Mouse (Mus musculus) kidney, postnatal 4 days (tissue): ENCODE measurements around the gene Banp.

Experiments used
- DNase-seq, 2 experiments: peaks; one replicate each; pipeline ENCODE4 v3.0.0; 2021; ENCODE audit warnings: mixed read lengths in 2 of 2

The Banp gene

DNA sequence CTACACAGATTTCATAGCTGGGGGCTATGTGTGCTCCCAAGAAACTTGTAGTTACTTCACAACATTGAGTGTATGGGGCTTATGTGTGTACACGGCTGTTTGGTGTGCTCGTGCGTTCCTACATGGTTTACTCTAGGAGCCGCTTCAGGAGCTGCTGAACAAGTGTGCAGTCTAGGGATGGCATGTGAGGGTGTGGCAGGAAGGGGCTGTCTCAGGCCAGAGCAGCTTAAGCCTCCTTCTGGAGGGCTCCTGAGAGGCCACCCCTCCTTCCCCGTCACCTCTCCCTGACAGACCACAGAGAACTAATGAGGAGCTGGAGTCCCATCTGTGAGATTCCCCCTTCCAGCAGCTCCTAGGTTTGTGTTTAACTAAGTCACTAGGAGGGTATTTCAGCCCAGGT lies 38.3 kb downstream of the Banp start:
- no peak for DNase-seq

DNA sequence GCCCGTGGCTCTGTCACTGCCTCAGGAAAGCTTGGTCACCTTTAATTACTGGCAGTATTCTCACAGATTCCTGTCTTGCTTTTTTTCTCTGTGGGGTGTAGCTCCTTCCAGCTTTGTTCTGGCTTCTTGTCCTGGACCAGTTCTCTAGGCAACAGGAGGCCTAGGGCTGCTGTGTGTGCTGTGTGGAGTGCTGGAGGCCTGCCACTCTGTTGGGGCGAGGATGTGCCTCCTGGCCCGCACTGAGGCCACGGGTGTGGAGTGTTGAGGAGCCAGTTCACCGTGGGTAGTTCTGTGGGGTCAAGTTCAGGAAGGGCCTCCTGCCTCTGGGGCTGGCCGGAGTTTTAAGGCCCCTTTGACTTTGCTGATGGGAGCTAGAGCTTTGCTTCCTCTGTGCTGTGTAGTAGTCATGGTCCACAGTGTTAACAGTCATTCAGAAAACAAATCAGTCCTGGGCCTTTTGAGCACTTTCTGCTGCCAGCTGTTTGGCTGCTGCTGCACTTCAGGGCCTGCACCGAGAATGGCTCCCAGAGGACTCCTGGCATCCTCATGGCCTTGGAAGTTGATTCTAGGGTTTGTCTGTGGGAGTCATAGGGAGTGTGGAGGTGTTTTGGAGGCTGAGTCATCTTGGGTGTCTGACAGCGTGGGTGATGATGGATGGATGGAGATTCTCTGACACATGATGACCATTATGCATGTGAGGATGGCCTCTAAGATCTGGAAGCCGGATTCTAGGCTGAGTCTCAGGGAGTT lies 41.1 kb downstream of the Banp start:
- no peak for DNase-seq

DNA sequence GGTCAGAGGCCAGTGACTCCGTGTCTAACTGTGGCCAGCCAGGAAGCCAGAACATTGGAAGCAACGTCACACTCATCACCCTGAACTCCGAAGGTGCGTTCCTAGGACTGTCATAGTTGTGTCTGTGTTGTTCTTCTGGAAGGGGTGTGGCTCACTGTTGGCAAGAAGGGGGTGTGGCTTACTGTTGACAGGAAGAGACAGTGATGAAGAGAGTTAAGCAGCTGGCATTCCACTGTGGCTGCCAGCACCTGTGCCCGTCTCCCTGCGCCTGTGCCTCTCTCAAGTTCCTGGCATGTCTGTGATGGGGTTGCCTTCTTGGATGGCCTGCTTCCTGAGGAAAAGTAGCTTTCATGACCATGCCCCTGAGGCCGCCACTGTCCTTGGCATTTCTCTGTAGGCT lies 42.1 kb downstream of the Banp start:
- DNase-seq: no peak

DNA sequence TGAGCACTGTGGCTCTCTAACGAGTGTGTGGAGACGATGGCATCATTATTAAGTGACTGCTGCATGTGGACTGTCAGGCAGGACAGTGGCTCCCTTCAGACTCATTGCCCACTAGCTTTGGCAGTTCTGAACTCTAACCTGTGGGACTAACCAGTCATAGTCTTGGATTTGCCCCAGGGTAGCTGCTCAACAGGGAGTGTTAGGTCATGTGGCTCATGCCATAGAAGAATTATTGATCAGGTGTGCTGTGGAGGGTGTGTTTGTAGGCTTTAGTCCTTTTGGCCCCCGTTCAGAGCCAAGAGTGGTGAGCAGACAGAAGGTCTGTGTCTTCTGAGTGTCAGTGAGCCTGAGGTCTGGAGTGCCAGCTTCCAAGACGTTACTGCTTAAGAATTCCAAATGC lies 43.4 kb downstream of the Banp start:
- no peak for DNase-seq

DNA sequence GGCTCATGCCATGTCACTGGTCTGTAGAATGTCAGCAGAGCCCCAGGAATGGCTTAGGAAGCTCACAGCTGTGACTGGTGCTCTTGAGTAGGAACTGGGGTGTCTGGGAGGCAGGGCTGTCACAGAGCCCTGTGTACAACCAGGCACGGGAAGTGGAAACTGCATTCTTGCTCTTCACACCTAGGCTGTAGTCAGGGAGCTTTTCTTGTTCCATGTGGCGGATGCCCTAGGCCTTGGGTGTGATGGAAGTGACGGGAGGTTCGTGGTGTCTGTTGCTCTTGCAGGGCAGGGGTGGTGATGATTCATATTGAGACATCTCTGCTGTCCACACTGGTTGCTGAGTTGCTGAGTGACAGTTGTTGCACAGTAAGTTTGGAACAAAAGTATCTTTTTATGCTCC lies 45.6 kb downstream of the Banp start:
- DNase-seq: no peak

DNA sequence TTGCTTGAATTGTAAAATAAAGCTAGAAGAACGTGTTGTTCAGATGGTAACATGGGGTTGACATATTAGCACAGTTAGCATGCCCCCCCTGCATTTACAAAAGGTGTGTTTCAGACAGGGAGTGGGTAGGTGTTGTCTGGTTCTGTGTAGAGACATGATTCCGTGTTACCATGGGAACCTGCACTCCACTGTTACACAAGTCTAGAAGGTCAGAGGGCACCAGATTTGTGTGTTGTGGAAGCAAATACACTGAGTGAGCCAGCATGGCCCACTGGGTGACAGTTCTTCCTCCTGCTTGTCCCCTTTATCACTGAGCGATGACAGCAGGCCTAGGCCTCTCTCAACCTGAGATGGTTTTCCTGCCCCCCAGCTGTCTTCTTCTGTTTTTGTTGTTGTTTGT lies 46.3 kb downstream of the Banp start:
- no peak for DNase-seq

DNA sequence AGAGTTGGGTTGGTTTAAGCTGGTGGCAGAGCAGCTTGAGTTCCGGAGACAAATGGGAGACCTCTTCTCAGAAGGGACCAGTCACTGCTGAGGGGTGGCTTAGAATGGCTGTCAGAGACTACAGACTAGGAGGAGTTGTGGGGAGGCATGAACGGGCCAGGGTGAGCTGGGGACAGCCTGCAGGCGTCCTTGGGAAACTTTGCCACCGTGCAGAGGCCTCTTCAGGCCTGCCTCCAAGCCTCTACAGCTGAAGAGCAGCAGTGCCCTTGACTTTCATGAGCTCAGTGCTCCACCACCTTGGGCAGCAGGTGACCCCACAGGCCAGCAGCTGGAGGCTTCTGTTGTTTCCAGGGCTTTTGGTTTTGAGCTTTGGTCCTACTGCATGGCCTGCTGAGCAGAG lies 49.1 kb downstream of the Banp start:
- no peak for DNase-seq

DNA sequence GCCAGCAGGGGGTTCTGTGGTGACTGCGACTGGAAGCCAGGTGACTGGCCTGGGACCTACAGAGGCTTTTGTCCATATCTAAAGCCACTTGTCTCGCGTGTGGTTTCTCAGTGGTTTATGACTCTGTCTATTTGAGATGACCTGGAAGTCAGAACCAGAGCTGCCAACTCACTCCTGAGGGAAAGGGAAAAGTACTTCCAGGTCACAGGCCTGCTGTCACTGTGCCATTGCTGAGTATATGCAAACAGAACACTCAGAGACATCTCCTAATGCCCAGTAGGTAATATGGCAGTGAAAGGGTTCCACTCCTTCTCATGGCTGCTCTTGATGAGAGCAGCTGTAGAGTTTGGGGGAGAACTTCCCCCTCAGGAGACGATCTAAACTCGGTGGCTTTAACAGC lies 49.7 kb downstream of the Banp start:
- no peak for DNase-seq

DNA sequence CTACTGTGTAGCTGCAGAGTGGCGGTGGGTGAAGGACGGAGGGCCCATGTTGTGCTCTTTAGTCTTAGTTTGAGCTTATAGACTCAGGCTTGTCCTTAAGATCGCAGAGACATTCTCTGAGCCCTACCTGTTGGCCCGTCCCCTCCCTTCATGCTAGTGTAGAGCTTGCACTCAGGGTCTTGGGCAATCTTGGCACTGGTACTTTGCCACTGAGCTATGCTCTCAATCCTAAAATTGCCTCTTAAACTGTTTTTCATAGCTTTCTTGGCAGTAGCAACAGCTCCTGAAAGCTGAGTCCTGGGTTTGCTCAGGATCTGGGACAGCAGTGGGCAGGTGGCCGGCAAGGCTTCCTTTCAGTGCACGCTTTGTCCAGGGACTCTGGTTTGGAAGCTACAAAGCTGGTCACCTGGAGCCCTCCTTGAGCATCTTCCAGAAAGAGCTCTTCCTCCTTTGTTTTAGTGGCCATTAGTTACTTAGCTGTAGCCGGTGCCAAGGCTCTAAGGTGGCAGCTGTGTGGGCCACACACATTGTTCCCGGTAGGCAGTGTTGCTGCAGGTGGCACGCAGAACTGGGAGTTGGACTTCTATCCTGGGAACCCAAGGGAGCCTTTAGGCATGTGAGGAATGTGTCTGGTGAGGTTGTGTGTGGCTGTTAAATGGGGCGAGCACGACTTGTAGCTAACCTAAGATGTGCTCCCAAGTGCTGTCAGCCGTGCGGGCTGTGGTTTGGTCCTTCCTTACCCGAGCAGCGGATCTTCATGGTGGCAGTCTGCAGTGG lies 52.0 kb downstream of the Banp start:
- DNase-seq: no peak

DNA sequence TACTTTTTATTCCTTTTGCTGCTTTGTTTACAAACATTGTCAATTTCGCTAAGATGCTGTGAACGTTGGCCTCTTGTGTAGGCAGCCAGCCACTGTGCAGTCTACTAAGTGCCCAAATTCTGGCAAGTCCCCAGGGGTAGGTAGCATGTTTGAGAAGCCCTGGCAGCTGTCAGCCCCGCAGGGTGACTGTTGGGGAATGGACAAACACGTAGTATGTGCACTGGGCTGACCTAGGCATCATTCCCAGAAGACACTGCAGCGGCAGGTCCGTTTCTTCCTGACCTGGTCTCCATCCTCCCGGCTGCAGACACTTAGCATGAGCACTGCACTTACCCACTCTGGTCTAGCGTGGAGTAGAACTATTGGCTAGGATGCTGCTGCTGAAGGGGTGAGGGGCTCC lies 54.1 kb downstream of the Banp start:
- no peak for DNase-seq

DNA sequence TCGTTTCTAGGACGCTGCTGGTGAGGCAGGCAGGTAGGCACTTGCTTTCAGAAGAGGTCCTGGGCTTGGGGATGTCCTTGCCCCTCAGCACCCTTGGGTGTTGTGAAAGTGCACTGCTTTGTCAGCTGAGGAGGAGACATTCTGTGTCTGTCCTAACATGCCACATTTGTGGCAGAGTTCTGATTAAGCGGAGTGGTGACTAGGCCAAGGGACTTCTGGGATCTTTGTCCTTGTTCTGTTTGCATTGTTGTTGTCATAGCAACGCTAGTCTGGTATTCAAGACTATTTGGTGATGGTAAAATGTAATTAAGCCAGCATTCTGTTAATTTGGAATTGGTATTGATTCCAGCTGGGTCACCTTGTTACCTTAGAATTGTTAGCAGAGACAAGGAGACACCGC lies 54.6 kb downstream of the Banp start:
- DNase-seq: no peak

DNA sequence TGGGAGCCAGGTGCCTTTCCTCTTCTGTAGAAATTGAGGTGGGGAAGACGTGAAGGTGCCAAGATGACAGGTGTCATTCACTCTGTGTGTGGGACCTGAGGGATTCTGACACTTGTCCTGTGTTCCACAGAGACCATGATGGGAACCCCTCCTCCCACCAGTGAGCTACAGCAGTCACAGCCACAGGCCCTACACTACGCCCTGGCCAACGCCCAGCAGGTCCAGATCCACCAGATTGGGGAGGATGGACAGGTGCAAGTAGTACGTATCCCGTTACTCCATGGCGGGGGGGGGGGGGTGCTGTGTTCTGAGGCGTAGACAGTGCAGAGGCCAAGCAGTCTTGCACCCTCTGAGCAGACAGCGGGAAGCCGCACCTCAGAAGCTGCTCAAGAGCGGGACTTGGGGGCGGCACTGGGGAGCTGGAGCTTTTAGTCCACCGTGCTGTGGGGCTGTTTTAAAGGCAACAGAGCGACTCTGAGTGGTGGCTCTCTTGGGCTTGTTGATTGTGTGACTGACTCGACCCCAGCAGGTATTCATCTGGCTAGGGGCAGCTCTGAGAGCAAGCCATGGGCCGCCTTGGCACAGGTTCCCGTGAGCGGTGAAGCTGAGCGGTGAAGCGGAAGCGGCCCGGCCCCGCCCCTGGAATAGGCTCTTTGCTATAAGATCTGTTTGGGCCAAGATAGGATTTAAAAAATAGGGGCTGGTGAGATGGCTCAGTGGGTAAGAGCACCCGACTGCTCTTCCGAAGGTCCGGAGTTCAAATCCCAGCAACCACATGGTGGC lies 56.1 kb downstream of the Banp start:
- no peak for DNase-seq

DNA sequence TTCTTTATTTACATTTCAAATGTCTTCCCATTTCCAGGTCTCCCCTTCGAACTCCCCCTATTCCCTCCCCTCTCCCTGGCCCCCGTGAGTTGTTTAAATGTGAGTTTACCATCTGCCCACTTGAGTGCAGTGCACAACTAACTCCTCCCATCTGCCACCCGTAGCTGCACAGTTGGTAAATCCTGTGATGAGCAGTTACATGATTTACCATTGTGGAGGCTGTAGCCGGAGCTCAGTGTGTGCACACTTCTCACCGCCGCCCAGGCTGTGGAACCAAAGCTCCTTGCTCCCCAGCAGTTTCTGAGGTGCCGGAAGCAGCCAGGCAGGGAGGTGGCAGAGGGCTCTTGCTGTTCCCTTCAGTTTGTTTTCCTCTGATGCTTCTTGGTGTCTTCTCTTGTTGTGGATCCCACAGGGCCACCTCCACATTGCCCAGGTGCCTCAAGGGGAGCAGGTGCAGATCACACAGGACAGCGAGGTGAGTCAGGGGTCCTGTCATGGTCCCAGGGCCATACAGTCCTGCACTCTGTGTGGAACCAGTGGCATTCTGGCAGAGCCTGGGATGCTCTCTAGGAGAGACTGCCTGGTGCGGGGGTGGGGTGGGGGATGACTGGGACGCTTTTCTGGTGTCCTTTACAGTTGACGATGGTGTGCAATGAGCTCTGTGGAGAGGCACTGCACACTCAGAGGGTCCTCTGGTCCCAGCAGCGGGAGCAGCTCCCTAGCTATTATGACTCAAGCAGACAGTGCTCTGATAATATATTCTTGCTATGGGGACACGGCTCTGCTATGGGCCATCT lies 57.3 kb downstream of the Banp start:
- DNase-seq: no peak

DNA sequence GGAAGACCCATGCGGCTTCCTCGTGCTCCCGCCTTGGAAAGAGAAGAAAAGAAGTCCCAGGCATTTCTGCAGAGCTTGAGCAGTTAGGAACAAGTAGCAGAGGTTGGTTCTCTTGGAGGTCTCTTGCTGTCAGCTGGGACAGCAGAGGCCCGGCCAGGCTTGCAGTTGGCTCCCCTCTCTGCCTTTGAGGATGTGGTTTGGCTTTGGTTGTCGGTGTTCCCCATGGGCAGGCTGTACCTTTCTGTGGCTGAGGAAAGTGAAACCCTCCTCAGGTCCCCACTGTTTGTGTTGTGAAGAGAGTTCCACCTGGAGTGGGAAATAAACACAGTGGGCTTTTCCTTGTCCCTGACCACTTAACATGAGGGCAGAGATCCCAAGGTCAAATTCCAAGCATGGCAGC lies 58.8 kb downstream of the Banp start:
- DNase-seq: no peak

DNA sequence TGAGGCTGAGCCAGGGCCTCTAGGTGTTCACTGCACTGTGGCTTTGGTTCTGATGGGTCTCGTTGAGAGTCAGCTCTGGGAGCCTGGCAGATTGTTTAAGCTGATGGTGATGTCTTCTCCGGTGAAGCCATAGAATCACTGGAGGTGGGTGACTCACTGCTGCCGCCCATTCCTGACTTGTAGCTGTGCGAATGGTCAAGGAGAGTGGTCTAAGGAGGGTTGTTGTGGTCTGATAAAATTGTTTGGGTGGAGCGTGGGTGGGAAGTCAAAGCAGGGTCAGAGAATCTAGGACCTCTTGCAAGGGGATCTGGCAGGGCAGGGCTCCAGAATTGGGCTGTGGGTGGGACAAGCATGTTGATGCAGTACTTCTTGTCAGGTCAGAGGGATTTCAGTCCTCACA lies 61.1 kb downstream of the Banp start:
- no peak for DNase-seq

DNA sequence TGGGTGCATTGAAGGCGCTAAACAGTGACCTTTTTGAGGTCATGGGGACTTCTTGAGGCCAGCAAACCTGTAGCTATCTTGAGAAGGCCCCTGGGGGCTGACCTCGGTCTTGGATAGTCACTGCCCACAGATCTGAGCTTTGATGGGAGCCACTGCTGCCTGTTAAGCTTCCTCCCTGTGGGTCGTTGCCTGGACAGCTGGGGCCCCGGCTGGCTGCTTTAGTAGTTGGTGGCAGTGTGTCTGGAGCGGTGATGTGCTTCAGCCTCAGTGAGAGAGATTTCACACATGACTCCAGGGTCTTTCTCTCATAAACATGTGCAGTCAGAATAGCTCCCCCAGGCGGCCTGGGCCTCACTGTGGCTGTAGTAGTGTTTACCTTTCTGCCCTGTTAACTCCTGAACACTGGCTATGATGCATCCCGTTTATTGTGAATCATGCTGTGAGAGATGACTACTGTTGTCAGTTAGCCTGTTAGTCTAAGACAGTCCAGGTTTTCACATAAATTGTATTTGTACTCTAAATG lies 61.6 kb downstream of the Banp start:
- peak; percentile 32 to 42 for DNase-seq

DNA sequence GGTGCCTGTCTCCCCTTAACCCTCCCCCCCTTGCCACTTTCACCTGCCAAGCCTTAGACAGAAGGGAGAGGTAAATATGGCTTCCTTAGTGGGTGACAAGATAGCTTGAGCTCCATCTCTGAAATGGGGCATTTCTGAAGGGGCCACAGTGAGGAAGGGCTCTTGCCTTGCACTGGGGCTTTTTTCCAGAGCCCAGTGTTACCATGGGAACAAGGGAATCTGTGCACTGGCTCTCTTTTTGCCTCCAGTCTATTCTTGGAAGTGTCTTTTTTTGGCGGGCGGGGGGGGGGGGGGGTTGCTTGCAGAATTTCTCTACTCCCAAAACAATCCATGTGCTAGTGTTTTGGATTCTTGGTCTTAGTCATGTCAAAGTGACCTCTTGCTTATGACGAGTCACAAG lies 65.1 kb downstream of the Banp start:
- no peak for DNase-seq

DNA sequence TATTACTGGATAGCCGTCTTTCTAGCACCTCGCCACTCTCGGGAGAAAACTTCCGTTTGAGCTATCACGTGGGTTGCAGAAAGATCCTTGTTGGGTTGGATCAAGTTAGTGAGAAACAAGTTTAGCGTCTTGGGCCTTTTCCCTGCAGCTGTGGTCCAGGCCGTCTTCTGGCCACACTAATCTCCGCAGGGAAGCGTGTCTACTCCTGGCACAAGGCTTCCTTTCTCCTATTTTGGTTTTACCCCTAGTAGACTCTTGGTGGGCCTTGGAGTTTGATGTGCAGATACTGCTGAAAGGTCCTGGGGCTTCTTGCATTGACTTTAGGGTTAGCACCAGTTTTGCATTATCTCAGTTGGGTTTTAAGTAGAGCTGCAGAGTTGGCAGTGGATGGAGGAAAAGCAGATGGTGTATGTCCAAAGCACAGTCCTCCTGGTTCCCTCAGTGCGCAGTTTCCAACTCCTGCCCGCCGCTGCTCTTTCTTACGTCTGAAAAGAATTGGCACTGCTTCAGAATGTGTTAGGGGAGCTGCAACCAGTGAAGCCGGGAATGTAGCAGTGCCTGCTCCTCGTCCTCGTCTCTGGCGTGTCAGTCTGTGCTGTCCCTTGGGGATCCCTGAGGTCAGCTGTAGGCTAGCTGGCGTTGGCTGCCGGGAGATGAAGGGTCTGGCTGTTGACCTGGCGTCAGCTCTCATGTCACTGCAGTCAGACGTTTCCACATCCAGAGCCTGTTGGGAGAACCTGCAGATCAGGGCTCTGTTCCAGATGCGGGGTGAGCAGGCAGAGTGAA lies 68.7 kb downstream of the Banp start:
- peak; percentile 42 to 56 for DNase-seq

DNA sequence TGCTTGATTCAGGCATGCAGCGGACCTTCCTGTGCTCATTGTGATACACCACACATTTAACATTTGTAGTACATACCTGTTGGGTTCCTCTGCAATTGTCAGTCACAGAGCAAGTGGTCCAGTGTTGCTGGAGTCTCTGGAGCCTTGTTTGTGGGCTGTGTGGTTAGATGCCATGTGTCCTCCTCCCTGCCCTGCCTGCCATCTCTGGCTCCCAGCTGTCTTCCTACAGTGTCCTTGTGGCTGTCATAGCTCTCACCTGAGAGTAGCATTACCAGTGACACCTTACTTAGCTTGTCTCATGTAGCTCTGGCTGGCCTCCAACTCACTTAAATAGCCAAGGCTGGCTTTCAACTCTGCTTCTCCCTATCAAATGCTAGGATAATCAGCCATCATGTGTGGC lies 69.6 kb downstream of the Banp start:
- no peak for DNase-seq

DNA sequence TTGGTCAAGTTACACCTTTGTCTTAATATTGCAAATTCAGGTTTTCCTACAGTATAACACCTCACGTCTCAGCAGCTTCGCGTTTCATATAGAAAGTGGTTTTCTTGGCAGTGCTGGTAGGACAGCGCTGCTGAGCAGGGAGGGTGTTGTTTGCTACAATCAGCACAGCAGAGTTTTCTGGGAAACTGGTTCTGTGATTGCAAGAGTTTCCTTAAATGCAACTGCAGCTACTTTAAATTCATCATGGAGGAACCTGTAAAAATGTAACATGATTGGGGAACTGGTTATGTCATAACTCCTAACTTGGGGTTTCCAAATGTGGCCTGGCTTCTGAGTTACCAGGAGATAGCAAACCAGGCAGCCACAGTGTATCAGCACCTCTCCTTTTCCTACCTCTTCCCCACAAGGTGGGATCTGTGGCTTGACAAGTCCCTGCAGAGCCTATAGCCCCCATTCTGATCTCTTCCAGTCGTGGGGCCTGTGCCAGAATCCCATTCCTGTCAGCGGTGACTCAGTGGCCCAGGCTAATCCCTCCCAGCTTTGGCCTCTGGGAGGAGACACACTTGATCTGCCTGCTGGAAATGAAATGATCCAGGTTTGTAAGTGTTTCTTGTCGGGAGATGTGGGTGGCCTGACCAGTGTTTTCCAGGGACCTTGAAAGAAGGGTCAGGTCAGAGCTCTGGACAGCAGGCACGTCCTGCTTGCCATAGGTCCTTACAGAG lies 70.7 kb downstream of the Banp start:
- DNase-seq: no peak

DNA sequence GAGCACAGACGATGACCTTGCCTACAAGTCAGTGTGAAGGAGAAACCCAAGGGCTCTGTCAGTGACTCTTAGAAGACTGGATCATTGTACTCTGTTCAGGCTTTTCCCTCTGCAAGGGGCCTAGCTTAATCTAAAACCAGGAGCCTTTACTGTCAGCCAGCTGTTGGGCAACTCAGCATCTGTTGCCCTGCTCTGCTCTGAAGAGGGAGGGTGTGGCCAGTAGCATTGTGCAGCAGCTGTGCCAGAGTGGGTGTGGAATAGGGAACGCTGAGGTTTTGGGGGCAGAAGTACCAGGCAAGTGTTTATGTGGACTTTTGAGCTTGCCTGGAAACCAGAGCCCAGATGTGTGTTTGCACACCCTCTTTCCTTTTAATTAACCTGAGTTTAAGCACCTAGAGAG lies 72.2 kb downstream of the Banp start:
- DNase-seq: no peak
